Mouse (Mus musculus): ENCODE data around the gene Timm8a1. TPM values are rescaled to one million over a fixed set of nuclear protein-coding genes. Genes with fewer than 3 reads are reported as not detected.

The Timm8a1 gene
- total RNA-seq, 1 experiment from 2014 or later, result 173 TPM

GRCm38 (mm10) chrX:134539795-134540194 is 1.9 kb downstream of the Timm8a1 start:
- 0 out of 2 replicates have a peak, but pooled peaks have one; percentile 29 for ATAC-seq (replicated peaks; ENCODE audit: low read depth, poor library complexity, severe bottlenecking)

GRCm38 (mm10) chrX:134533346-134533745 is 8.3 kb downstream of the Timm8a1 start:
- ATAC-seq (replicated peaks; ENCODE audit: low read depth, poor library complexity, severe bottlenecking), result no peak

GRCm38 (mm10) chrX:134525260-134525659 is 16.4 kb downstream of the Timm8a1 start:
- no peak for ATAC-seq (replicated peaks; ENCODE audit: low read depth, poor library complexity, severe bottlenecking)

- ATAC-seq (replicated peaks; ENCODE audit: low read depth, poor library complexity, severe bottlenecking), result no peak
Measured at GRCm38 (mm10) chrX:134523772-134524171, 17.9 kb downstream of the Timm8a1 start.

- ATAC-seq (replicated peaks; ENCODE audit: low read depth, poor library complexity, severe bottlenecking), result no peak
Measured at GRCm38 (mm10) chrX:134509473-134509872, 32.2 kb downstream of the Timm8a1 start.

- no peak for ATAC-seq (replicated peaks; ENCODE audit: low read depth, poor library complexity, severe bottlenecking)
Measured at GRCm38 (mm10) chrX:134507977-134508376, 33.7 kb downstream of the Timm8a1 start.

- ATAC-seq (replicated peaks; ENCODE audit: low read depth, poor library complexity, severe bottlenecking), result no peak
Measured at GRCm38 (mm10) chrX:134500651-134501050, 41.0 kb downstream of the Timm8a1 start.

Other genes starting within 250 kb of the Timm8a1 start
- not detected in 2 replicates for gene Tmem35a, start 246.6 kb downstream of the Timm8a1 start, total RNA-seq (2017)
- 35.1 and 42.5 TPM in 2 replicates for gene Cenpi, start 233.8 kb downstream of the Timm8a1 start, total RNA-seq (2017)
- under 0.01 and 0.19 TPM in 2 replicates for gene Drp2, start 137.3 kb downstream of the Timm8a1 start, total RNA-seq (2017)
- gene Taf7l, start 65.4 kb downstream of the Timm8a1 start, total RNA-seq (2017), result not detected in 2 replicates
- 84.5 and 111 TPM in 2 replicates for gene Btk, start 41.7 kb upstream of the Timm8a1 start, total RNA-seq (2017)
- 6,063 and 10,653 TPM in 2 replicates for gene Rpl36a, start 43.8 kb upstream of the Timm8a1 start, total RNA-seq (2017)
- 7.4 and 9.5 TPM in 2 replicates for gene Gla, start 59.3 kb upstream of the Timm8a1 start, total RNA-seq (2017)
- gene Hnrnph2, start 59.3 kb upstream of the Timm8a1 start, total RNA-seq (2017), result 169 and 185 TPM in 2 replicates
- gene Armcx4, start 144.7 kb upstream of the Timm8a1 start, total RNA-seq (2017), result 7.9 and 8.1 TPM in 2 replicates
- gene Armcx1, start 176.1 kb upstream of the Timm8a1 start, total RNA-seq (2017), result 14.2 and 28.1 TPM in 2 replicates
- 6.1 and 10.4 TPM in 2 replicates for gene Armcx6, start 209.6 kb upstream of the Timm8a1 start, total RNA-seq (2017)
- 24.1 and 25.7 TPM in 2 replicates for gene Armcx3, start 214.7 kb upstream of the Timm8a1 start, total RNA-seq (2017)

Data from common myeloid progenitor, adult 5-6 weeks (primary cell).